ENCODE assay signal across 24 mouse cellular contexts in genomic region chr6:106213071-106213470, GRCm38 (mm10).
DNase-seq lines count a peak whose midpoint lies in the region; ATAC-seq and TF ChIP-seq lines count a peak whose summit lies in the region.
"Had no signal": no experiment of that assay in that cellular context is flagged by ENCODE, and none has a peak within 500 bp of the region (broad histone marks: within the 10 kb centered on the region; RNA-seq: fewer than 3 reads in every experiment).

No protein-coding gene starts in this region.

- H3K9ac ChIP-seq in kidney, embryonic 16.5 days (replicated peaks; ENCODE audit: low read length) = no peak overlapping the region
- H3K9ac ChIP-seq: intestine, embryonic 15.5 days had no signal

- H3K4me1 ChIP-seq in cortical plate, adult 2 months (ENCODE audit: control insufficient read depth, insufficient read depth, low read length) = no peaks in the 10 kb centered on the region
- no peaks in the 10 kb centered on the region for H3K4me1 ChIP-seq in kidney, embryonic 16.5 days (ENCODE audit: insufficient read depth, low read length)
- H3K4me1 ChIP-seq: forebrain, embryonic 10.5 days; hindbrain, embryonic 10.5 days; intestine, embryonic 15.5 days; midbrain, embryonic 10.5 days had no signal

- WGBS in kidney, embryonic 16.5 days = 53% methylated on average over 4 of the region's 4 CpGs

- H3K27ac ChIP-seq in cortical plate, adult 2 months (ENCODE audit: insufficient read depth, low read length) = peak overlapping the region; percentile 40; the same call in 1 of the 2 replicates
- no peak overlapping the region for H3K27ac ChIP-seq in kidney, embryonic 16.5 days (ENCODE audit: low read length)
- H3K27ac ChIP-seq: forebrain, embryonic 10.5 days; gastrocnemius, adult 2 months; hindbrain, embryonic 10.5 days; intestine, embryonic 15.5 days; layer of hippocampus, adult 2 months; midbrain, embryonic 10.5 days had no signal

- H3K4me3 ChIP-seq in cortical plate, adult 2 months (ENCODE audit: insufficient read depth, low read length) = no peak overlapping the region
- H3K4me3 ChIP-seq in kidney, embryonic 16.5 days (ENCODE audit: low read length) = no peak overlapping the region
- H3K4me3 ChIP-seq: forebrain, embryonic 10.5 days; gastrocnemius, adult 2 months; hindbrain, embryonic 10.5 days; intestine, embryonic 15.5 days; layer of hippocampus, adult 2 months; midbrain, embryonic 10.5 days had no signal

- H3K27me3 ChIP-seq in kidney, embryonic 16.5 days (ENCODE audit: insufficient read depth, low read length) = no peaks in the 10 kb centered on the region
- H3K27me3 ChIP-seq: intestine, embryonic 15.5 days had no signal

- no peak for TF ChIP-seq CTCF in cortical plate, adult 2 months (IDR thresholded peaks at IDR 0.05; ENCODE audit: extremely low read depth, insufficient read depth, low read length)

- intact Hi-C loops in left cerebral cortex, postnatal 14 days (cut with DNase I) = no loop called here

- no peak overlapping the region for H3K4me2 ChIP-seq in kidney, embryonic 16.5 days (replicated peaks; ENCODE audit: low read depth, low read length)
- H3K4me2 ChIP-seq: heart, embryonic 11.5 days; intestine, embryonic 15.5 days had no signal

- H3K9me3 ChIP-seq in kidney, embryonic 16.5 days (ENCODE audit: low read length) = no peaks in the 10 kb centered on the region
- H3K9me3 ChIP-seq: forebrain, embryonic 10.5 days; hindbrain, embryonic 10.5 days; intestine, embryonic 15.5 days; midbrain, embryonic 10.5 days had no signal

- H3K36me3 ChIP-seq in kidney, embryonic 16.5 days (ENCODE audit: insufficient read depth, low read length) = no peaks in the 10 kb centered on the region
- H3K36me3 ChIP-seq: forebrain, embryonic 10.5 days; hindbrain, embryonic 10.5 days; intestine, embryonic 15.5 days; midbrain, embryonic 10.5 days had no signal

- TF ChIP-seq POLR2A in cortical plate, adult 2 months (IDR thresholded peaks at IDR 0.05; ENCODE audit: extremely low read depth, insufficient read depth, low read length) = no peak

- DNase-seq in layer of hippocampus, adult 9-11 months = peak; percentile 29
- DNase-seq in layer of hippocampus, postnatal 10 days (ENCODE audit: low spot score in 2 of 2) = no peak
- peak; percentile 19 to 51 for DNase-seq in left cerebral cortex, postnatal 14 days (ENCODE audit: low spot score in 2 of 2)
- peak; percentile 17 to 31 for DNase-seq in right cerebral cortex, postnatal 36 days (ENCODE audit: low spot score in 2 of 2)
- no peak for DNase-seq in layer of hippocampus, adult 9-10 months (ENCODE audit: low spot score)
- DNase-seq: cerebellum, adult 11-12 months; cerebellum, postnatal 10 days; gastrocnemius, adult 2 months; kidney, adult 8-10 months; kidney, postnatal 25 days; thymus, adult 18-20 months; thymus, postnatal 36 days had no signal

- ATAC-seq in kidney, embryonic 16.5 days (ENCODE audit: low FRiP score, low TSS enrichment) = no peak
- ATAC-seq: forebrain, embryonic 16.5 days; hindbrain, embryonic 16.5 days; intestine, embryonic 15.5 days; lung, postnatal 0 days; midbrain, embryonic 16.5 days had no signal

Comparison
In these comparisons a context has a peak if more than half of its experiments do, and no peak if none do; other contexts are left out.
1. DNase-seq: peak in layer of hippocampus, adult 9-11 months (single experiment), left cerebral cortex, postnatal 14 days (2 of 2) and right cerebral cortex, postnatal 36 days (2 of 2); none in layer of hippocampus, postnatal 10 days (0 of 2) and layer of hippocampus, adult 9-10 months (single experiment).